Mouse (Mus musculus): ENCODE results near the gene Clspn. TPM values are rescaled to one million over a fixed set of nuclear protein-coding genes. Genes with fewer than 3 reads are reported as not detected.
A peak's percentile ranks its signal among the peaks of the same experiment; 100 is the strongest.

The Clspn gene
- polyA plus RNA-seq, 1 experiment from 2014 or later, result 54.4 TPM

- Histone ChIP-seq H3K4me1 (ENCODE audit: control insufficient read depth, insufficient read depth, low read length) (no peaks in the 10 kb centered on the region), H3K4me3 (ENCODE audit: low read depth, low read length) (no peak overlapping the region), H3K9me3 (ENCODE audit: control insufficient read depth, low read length) (no peaks in the 10 kb centered on the region), H3K36me3 (ENCODE audit: control insufficient read depth, insufficient read depth, low read length) (peaks cover 39% of the 10 kb centered on the region), H3K9ac (ENCODE audit: low read length) (no peak overlapping the region), H3K27me3 (ENCODE audit: control insufficient read depth, insufficient read depth, low read length) (no peaks in the 10 kb centered on the region), H3K4me2 (no peak overlapping the region), H3K27ac (ENCODE audit: low read depth, low read length) (no peak overlapping the region)
- ATAC-seq (ENCODE audit: low FRiP score), result no peak
- 95% methylated on average over 13 of the region's 13 CpGs for WGBS
- peak; percentile 56 for DNase-seq (ENCODE audit: low spot score, missing footprints)
These were observed 29.0 kb downstream of the Clspn start for GRCm38 (mm10) chr4:126585739-126586138.

GRCm38 (mm10) chr4:126592039-126592438 is 35.3 kb downstream of the Clspn start:
- peaks cover under 1% of the 10 kb centered on the region; the same call in 1 of the 2 replicates for H3K27me3 ChIP-seq (ENCODE audit: control insufficient read depth, insufficient read depth, low read length)
- H3K4me2 ChIP-seq, result no peak overlapping the region
- no peak overlapping the region for H3K4me3 ChIP-seq (ENCODE audit: low read depth, low read length)
- ATAC-seq (ENCODE audit: low FRiP score) (no peak), DNase-seq (ENCODE audit: low spot score, missing footprints) (no peak)
- H3K36me3 ChIP-seq (ENCODE audit: control insufficient read depth, insufficient read depth, low read length), result peaks cover 19% of the 10 kb centered on the region
- H3K27ac ChIP-seq (ENCODE audit: low read depth, low read length), result no peak overlapping the region
- no peaks in the 10 kb centered on the region for H3K9me3 ChIP-seq (ENCODE audit: control insufficient read depth, low read length)
- H3K4me1 ChIP-seq (ENCODE audit: control insufficient read depth, insufficient read depth, low read length), result no peaks in the 10 kb centered on the region
- 87% methylated on average over 6 of the region's 6 CpGs for WGBS
- H3K9ac ChIP-seq (ENCODE audit: low read length), result no peak overlapping the region

- 30% methylated on average over 8 of the region's 8 CpGs for WGBS
- no peak overlapping the region for H3K27ac ChIP-seq (ENCODE audit: low read depth, low read length)
- H3K27me3 ChIP-seq (ENCODE audit: control insufficient read depth, insufficient read depth, low read length), result peaks cover 66% of the 10 kb centered on the region
- ATAC-seq (ENCODE audit: low FRiP score), result no peak
- peak; percentile 97 for DNase-seq (ENCODE audit: low spot score, missing footprints)
- no peaks in the 10 kb centered on the region for H3K36me3 ChIP-seq (ENCODE audit: control insufficient read depth, insufficient read depth, low read length)
- H3K9me3 ChIP-seq (ENCODE audit: control insufficient read depth, low read length), result no peaks in the 10 kb centered on the region
- no peak overlapping the region for H3K4me2 ChIP-seq
- peaks cover 9% of the 10 kb centered on the region; the same call in 1 of the 2 replicates for H3K4me1 ChIP-seq (ENCODE audit: control insufficient read depth, insufficient read depth, low read length)
- H3K4me3 ChIP-seq (ENCODE audit: low read depth, low read length), result no peak overlapping the region
- no peak overlapping the region for H3K9ac ChIP-seq (ENCODE audit: low read length)
These were observed 43.4 kb downstream of the Clspn start for GRCm38 (mm10) chr4:126599971-126600754.

GRCm38 (mm10) chr4:126601597-126602444 is 45.1 kb downstream of the Clspn start:
- peak; percentile 94 for ATAC-seq (ENCODE audit: low FRiP score)
- H3K36me3 ChIP-seq (ENCODE audit: control insufficient read depth, insufficient read depth, low read length), result no peaks in the 10 kb centered on the region
- H3K9me3 ChIP-seq (ENCODE audit: control insufficient read depth, low read length), result no peaks in the 10 kb centered on the region
- no peak overlapping the region for H3K4me3 ChIP-seq (ENCODE audit: low read depth, low read length)
- H3K27ac ChIP-seq (ENCODE audit: low read depth, low read length), result no peak overlapping the region
- peaks cover 9% of the 10 kb centered on the region; the same call in 1 of the 2 replicates for H3K4me1 ChIP-seq (ENCODE audit: control insufficient read depth, insufficient read depth, low read length)
- H3K9ac ChIP-seq (ENCODE audit: low read length), result no peak overlapping the region
- 26% methylated on average over 19 of the region's 22 CpGs for WGBS
- H3K27me3 ChIP-seq (ENCODE audit: control insufficient read depth, insufficient read depth, low read length), result peaks cover 83% of the 10 kb centered on the region
- peak; percentile 89 for DNase-seq (ENCODE audit: low spot score, missing footprints)
- peak overlapping the region; percentile 12; the same call in 1 of the 2 replicates for H3K4me2 ChIP-seq

GRCm38 (mm10) chr4:126602445-126602762 is 45.7 kb downstream of the Clspn start:
- under 1% methylated on average over 6 of the region's 6 CpGs for WGBS
- Histone ChIP-seq H3K4me1 (ENCODE audit: control insufficient read depth, insufficient read depth, low read length) (peaks cover 9% of the 10 kb centered on the region; the same call in 1 of the 2 replicates), H3K27ac (ENCODE audit: low read depth, low read length) (no peak overlapping the region), H3K27me3 (ENCODE audit: control insufficient read depth, insufficient read depth, low read length) (peaks cover 84% of the 10 kb centered on the region), H3K9ac (ENCODE audit: low read length) (no peak overlapping the region), H3K36me3 (ENCODE audit: control insufficient read depth, insufficient read depth, low read length) (no peaks in the 10 kb centered on the region), H3K4me3 (ENCODE audit: low read depth, low read length) (no peak overlapping the region), H3K4me2 (peak overlapping the region; percentile 12; the same call in 1 of the 2 replicates), H3K9me3 (ENCODE audit: control insufficient read depth, low read length) (no peaks in the 10 kb centered on the region)
- DNase-seq (ENCODE audit: low spot score, missing footprints) (peak; percentile 96), ATAC-seq (ENCODE audit: low FRiP score) (no peak; the same call in 1 of the 2 replicates)

GRCm38 (mm10) chr4:126604141-126604540 is 47.4 kb downstream of the Clspn start:
- Histone ChIP-seq H3K4me2 (no peak overlapping the region), H3K4me1 (ENCODE audit: control insufficient read depth, insufficient read depth, low read length) (peaks cover 9% of the 10 kb centered on the region; the same call in 1 of the 2 replicates), H3K36me3 (ENCODE audit: control insufficient read depth, insufficient read depth, low read length) (no peaks in the 10 kb centered on the region), H3K27ac (ENCODE audit: low read depth, low read length) (no peak overlapping the region), H3K9ac (ENCODE audit: low read length) (no peak overlapping the region), H3K27me3 (ENCODE audit: control insufficient read depth, insufficient read depth, low read length) (peaks cover 81% of the 10 kb centered on the region), H3K4me3 (ENCODE audit: low read depth, low read length) (no peak overlapping the region), H3K9me3 (ENCODE audit: control insufficient read depth, low read length) (no peaks in the 10 kb centered on the region)
- ATAC-seq (ENCODE audit: low FRiP score) (no peak), DNase-seq (ENCODE audit: low spot score, missing footprints) (no peak)
- 89% methylated on average over 2 of the region's 2 CpGs for WGBS

- ATAC-seq (ENCODE audit: low FRiP score), result no peak
- peaks cover 14% of the 10 kb centered on the region for H3K4me1 ChIP-seq (ENCODE audit: control insufficient read depth, insufficient read depth, low read length)
- H3K27me3 ChIP-seq (ENCODE audit: control insufficient read depth, insufficient read depth, low read length), result peaks cover 80% of the 10 kb centered on the region
- H3K9me3 ChIP-seq (ENCODE audit: control insufficient read depth, low read length), result no peaks in the 10 kb centered on the region
- no peak overlapping the region for H3K9ac ChIP-seq (ENCODE audit: low read length)
- no peak overlapping the region for H3K27ac ChIP-seq (ENCODE audit: low read depth, low read length)
- no peak for DNase-seq (ENCODE audit: low spot score, missing footprints)
- WGBS, result 85% methylated on average over 4 of the region's 4 CpGs
- H3K4me2 ChIP-seq, result no peak overlapping the region
- no peaks in the 10 kb centered on the region for H3K36me3 ChIP-seq (ENCODE audit: control insufficient read depth, insufficient read depth, low read length)
- no peak overlapping the region for H3K4me3 ChIP-seq (ENCODE audit: low read depth, low read length)
These were observed 49.0 kb downstream of the Clspn start for GRCm38 (mm10) chr4:126605751-126606150.

GRCm38 (mm10) chr4:126609606-126610181 is 53.0 kb downstream of the Clspn start, which contains the start of gene 5730409E04Rik:
5730409E04Rik (plus strand) TSS chr4:126609818.
- Histone ChIP-seq H3K27ac (ENCODE audit: low read depth, low read length) (no peak within 1 kb of the TSS), H3K36me3 (ENCODE audit: control insufficient read depth, insufficient read depth, low read length) (no peaks in the 10 kb centered on the region), H3K9me3 (ENCODE audit: control insufficient read depth, low read length) (no peaks in the 10 kb centered on the region), H3K27me3 (ENCODE audit: control insufficient read depth, insufficient read depth, low read length) (peaks cover 88% of the 10 kb centered on the region), H3K4me2 (peak within 1 kb of the TSS; percentile 83), H3K4me1 (ENCODE audit: control insufficient read depth, insufficient read depth, low read length) (peaks cover 5% of the 10 kb centered on the region), H3K4me3 (ENCODE audit: low read depth, low read length) (peak within 1 kb of the TSS; percentile 47), H3K9ac (ENCODE audit: low read length) (peak within 1 kb of the TSS; percentile 77)
- peak; percentile 97 for DNase-seq (ENCODE audit: low spot score, missing footprints)
- WGBS, result 1% methylated on average over 48 of the region's 48 CpGs
- peak; percentile 85 for ATAC-seq (ENCODE audit: low FRiP score)
